Mouse (Mus musculus) embryonic fibroblast, embryonic 13.5 days (primary cell): Measurements from ENCODE around the gene Abca6. TPM values are rescaled to one million over a fixed set of nuclear protein-coding genes. Genes with fewer than 3 reads are reported as not detected.

Experiments used
- H3K27ac ChIP-seq: 2 replicates; pipeline ENCODE4 v1.5.1; 2012; ENCODE audit warnings: low read length, control low read depth, inconsistent platforms; ENCODE audit not compliant: insufficient read depth
- H3K4me1 ChIP-seq: 2 replicates; pipeline ENCODE4 v1.6.1; 2011; ENCODE audit warnings: low read length; ENCODE audit not compliant: control insufficient read depth, insufficient read depth
- H3K4me3 ChIP-seq: 2 replicates; pipeline ENCODE4 v1.5.1; 2011; ENCODE audit warnings: mild to moderate bottlenecking, control low read depth, low read length; ENCODE audit not compliant: insufficient read depth
- CTCF ChIP-seq: IDR thresholded peaks from 2 replicates; pipeline ENCODE4 v1.5.1; 2011; ENCODE audit warnings: mild to moderate bottlenecking, control low read depth, low read length, moderate library complexity, borderline replicate concordance; ENCODE audit not compliant: insufficient read depth
- POLR2A ChIP-seq: IDR thresholded peaks from 2 replicates; pipeline ENCODE4 v1.6.1; 2011; ENCODE audit warnings: low read depth, mild to moderate bottlenecking, control low read depth, low read length, moderate library complexity
- polyA plus RNA-seq: library from polyadenylated mRNA; stranded (reverse); fragments of >200 nt; gene quantifications from 2 replicates; pipeline ENCODE4 v1.2.4, GENCODE M21; 2011; ENCODE audit warnings: low read depth; ENCODE audit not compliant: missing spikeins, insufficient read length

The Abca6 gene
- polyA plus RNA-seq, 1 experiment, result 1.3 TPM

DNA sequence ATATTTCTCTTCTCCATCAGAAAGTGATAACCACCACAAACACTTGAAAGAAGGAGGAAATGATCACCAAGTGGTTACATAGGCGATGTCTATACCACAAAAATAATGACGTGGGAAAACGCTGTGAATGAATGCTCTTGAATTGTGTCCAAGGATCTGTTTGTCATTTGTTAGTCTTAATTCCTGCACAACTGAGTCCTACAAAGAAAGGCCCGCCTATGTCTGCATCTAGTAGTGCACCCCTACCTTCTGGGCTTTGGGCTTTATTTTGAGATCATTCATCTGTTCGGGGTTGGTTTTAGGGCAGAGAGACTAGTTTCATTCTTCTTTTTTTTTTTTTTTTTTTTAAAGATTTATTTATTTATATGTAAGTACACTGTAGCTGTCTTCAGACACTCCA is 47.6 kb downstream of the Abca6 start:
- no peaks in the 10 kb centered on the region for H3K4me1 ChIP-seq
- TF ChIP-seq POLR2A (no peak), CTCF (no peak)
- H3K27ac ChIP-seq, result no peak overlapping the region
- no peak overlapping the region for H3K4me3 ChIP-seq

DNA sequence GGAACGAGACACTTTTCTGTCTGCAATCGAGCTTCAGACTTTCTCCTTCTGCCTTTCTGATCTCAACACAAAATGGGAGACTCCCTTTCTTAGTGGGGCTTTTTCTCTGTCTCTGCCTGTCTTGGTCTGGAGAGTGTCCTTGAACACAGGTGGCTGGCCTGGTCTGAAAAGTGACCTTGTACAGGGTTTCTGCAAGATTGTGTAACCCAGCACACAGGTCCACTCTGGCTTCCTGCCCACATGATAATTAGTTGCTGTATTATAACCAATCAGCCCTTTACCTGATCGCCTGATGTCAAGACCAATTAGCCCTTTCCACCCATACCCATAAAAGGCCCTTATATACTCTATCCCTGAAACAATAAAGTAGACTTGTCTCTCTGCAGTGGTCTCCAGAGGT is 52.7 kb downstream of the Abca6 start:
- Histone ChIP-seq H3K27ac (no peak overlapping the region), H3K4me3 (no peak overlapping the region), H3K4me1 (no peaks in the 10 kb centered on the region)
- TF ChIP-seq POLR2A (no peak), CTCF (no peak)

DNA sequence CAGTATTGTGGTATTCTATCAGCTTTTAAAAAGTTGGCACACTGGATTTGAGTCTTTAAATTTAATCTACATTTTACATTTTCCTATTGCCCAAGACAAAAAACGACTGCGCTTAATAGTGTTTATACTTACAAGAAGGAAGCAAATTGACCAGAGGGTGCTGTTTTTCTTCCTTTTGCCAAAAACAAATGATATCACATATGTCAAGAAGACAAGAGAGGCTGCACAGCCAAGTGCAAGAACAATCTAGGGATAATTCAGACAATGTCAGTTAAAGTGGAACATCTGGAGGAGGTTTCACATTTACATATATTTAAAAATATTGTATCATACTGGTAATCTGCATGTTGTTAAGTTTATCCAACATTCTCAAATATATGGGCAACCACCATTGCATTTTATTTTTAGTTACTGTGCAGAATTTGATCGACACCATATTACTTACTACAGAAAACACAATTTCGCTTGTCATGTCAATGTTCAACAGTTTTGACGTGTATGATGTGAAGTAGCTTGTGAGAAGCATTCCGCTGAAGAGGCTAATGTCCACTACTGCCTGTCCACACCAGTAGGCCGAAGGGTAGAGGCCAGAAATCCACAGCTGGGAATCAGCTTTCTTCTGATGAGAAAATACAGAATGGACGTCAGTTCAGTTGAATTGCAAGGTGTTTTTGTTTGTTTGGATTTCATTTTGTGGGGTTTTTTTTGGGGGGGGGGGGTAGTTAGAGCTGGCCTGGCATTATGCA is 54.8 kb downstream of the Abca6 start:
- H3K27ac ChIP-seq, result no peak overlapping the region
- no peak overlapping the region for H3K4me3 ChIP-seq
- TF ChIP-seq CTCF, result no peak
- TF ChIP-seq POLR2A, result no peak
- no peaks in the 10 kb centered on the region for H3K4me1 ChIP-seq

DNA sequence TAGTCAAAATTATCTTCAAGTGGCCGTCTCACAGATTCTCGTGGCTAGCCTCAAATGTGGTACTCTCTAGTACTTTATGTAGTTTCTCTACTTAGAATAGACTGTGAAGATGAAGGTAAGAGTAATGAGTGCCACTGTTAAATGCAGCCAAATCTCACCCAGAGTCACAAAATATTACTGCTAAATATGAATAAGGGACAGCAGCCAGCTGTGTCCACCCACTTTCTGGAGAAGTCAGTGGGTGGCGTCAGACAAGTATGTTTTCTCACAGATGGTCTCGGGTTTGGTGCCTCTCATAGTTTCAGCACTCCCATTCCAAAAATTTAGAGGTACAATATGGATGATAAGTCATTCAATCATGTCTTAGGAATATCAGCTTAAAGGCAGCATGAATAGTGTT is 56.3 kb downstream of the Abca6 start:
- H3K4me1 ChIP-seq, result no peaks in the 10 kb centered on the region
- no peak overlapping the region for H3K27ac ChIP-seq
- H3K4me3 ChIP-seq, result no peak overlapping the region
- no peak for TF ChIP-seq POLR2A
- TF ChIP-seq CTCF, result no peak

GRCm38 (mm10) chr11:110171212-110171611 is 80.4 kb downstream of the Abca6 start:
- Histone ChIP-seq H3K4me1 (no peaks in the 10 kb centered on the region), H3K4me3 (no peak overlapping the region), H3K27ac (no peak overlapping the region)
- TF ChIP-seq CTCF, result no peak
- TF ChIP-seq POLR2A, result no peak

- Histone ChIP-seq H3K27ac (peak within 1 kb of the TSS; percentile 97), H3K4me1 (no peaks in the 10 kb centered on the region), H3K4me3 (peak within 1 kb of the TSS; percentile 34)
- 0 out of 2 replicates have a peak, but pooled peaks have one; percentile 29 for TF ChIP-seq POLR2A
- TF ChIP-seq CTCF, result no peak
Observed at GRCm38 (mm10) chr11:110167459-110168251, 83.9 kb downstream of the Abca6 start, which contains the start of gene Abca9. TSS of gene Abca9 (minus strand) at chr11:110168196.

DNA sequence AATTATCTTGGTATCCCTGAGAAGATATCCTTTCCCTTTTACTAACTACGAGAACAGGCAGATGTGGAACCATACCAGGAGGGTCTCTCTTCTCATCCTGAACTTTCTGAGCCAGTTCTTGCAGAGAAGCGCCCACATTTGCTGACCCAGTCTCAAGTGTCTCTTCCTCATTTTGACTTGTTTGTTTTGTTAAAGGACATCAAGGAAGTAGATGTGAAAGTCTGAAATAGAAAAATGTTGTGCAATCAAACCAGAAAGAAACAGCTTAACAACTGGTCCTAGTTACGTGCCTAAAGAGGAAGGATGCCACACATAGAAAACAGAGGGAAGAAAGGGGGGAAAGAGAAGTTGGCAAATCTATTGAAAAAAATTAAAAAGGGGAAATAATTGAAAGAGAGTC is 85.8 kb downstream of the Abca6 start:
- no peak overlapping the region for H3K4me3 ChIP-seq
- H3K27ac ChIP-seq, result no peak overlapping the region
- H3K4me1 ChIP-seq, result no peaks in the 10 kb centered on the region
- TF ChIP-seq CTCF (no peak), POLR2A (no peak)

GRCm38 (mm10) chr11:110165409-110165808 is 86.2 kb downstream of the Abca6 start:
- no peaks in the 10 kb centered on the region for H3K4me1 ChIP-seq
- no peak overlapping the region for H3K4me3 ChIP-seq
- TF ChIP-seq POLR2A, result no peak
- no peak for TF ChIP-seq CTCF
- no peak overlapping the region for H3K27ac ChIP-seq

DNA sequence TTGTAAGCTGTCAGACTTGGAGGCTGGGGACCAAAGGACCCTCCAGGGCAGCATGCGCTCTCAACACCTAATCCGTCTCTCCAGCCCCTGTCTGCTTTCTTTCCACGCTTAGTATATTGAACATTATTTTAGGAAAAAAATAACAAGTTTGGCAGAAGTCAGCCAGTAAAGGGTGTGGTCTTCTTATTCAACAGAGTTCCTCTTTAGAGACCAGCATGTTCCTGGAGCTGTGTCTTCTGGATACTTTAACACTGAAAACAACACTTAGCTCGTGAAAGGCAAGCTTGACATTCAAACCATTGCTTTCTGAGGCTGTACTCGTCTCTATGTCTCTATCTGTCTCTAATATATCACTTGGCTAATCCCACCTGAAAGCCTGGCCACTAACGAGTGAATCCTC is 94.5 kb downstream of the Abca6 start:
- H3K4me3 ChIP-seq, result no peak overlapping the region
- no peaks in the 10 kb centered on the region for H3K4me1 ChIP-seq
- H3K27ac ChIP-seq, result no peak overlapping the region
- TF ChIP-seq CTCF (no peak), POLR2A (no peak)

DNA sequence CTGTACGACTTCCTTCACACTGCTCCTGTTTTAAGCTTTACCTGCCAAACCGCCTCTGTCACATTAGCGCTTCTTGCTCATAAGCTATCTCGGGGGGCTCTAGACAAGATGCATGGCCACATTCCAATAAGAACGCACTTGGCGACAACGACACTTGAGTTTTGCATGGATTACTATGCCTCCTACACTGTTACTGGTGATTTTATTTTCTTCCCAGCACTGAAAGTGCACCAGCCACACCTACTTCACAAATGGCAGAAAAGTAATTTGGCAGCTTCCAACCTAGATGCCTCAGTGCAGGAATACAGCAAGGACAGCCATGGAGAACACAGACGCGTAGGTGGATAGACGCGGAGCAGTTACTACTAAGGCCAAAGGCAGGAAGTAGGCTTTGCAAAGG is 95.6 kb downstream of the Abca6 start:
- no peak overlapping the region for H3K4me3 ChIP-seq
- H3K27ac ChIP-seq, result no peak overlapping the region
- TF ChIP-seq CTCF (no peak), POLR2A (no peak)
- H3K4me1 ChIP-seq, result no peaks in the 10 kb centered on the region
